9 mouse cellular contexts compared by ENCODE assay signal in the genomic region with DNA sequence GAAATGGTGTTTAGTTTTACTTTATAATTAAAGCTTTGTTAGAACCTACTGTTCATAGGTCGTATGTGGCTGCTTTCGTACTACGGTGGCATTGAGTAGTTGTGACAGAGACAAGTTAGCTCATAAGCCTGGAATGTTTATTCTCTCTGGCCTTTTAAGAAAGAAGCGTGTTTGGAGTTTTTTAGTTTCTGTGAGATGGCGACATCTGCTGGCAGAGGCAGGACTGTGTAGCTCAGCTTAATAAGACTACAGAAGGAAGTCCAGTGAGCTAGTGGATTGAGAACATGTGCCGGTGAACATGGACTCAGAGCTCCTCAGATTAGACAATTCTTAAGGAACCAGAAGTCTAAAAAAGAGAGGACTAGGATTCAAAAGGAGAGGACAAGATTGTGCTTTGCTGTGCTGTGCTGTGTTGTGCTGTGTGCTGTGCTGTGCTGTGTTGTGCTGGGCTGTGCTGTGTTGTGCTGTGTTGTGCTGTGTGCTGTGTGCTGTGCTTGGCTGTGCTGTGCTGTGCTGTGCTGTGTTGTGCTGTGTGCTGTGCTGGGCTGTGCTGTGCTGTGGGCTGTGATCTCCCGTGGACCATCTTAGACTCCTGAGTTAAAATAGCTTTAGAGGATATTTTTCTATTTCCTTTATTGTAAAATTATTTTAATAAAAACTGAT. TPM values are rescaled to one million over a fixed set of nuclear protein-coding genes. Genes with fewer than 3 reads are reported as not detected.
A peak's percentile ranks its signal among the peaks of the same experiment; 100 is the strongest.
DNase-seq lines count a peak whose midpoint lies in the region; ATAC-seq and TF ChIP-seq lines count a peak whose summit lies in the region.
"Had no signal": no experiment of that assay in that cellular context is flagged by ENCODE, and none has a peak within 500 bp of the region (broad histone marks: within the 10 kb centered on the region; RNA-seq: fewer than 3 reads in every experiment).

No protein-coding gene starts in this region.

- peak; percentile 50 for DNase-seq in Patski (ENCODE audit: low read depth, low spot score)
- DNase-seq in cerebellum, postnatal 14 days: peak; percentile 80 to 81
- peak; percentile 74 to 85 for DNase-seq in frontal cortex, postnatal 36 days (ENCODE audit: low spot score in 2 of 2)
- peak; percentile 88 for DNase-seq in hindbrain, embryonic 14.5 days (ENCODE audit: low spot score)
- peak; percentile 66 to 81 for DNase-seq in layer of hippocampus, postnatal 14 days (ENCODE audit: low spot score in 2 of 2)
- DNase-seq in lung, postnatal 14 days: peak; percentile 81
- DNase-seq in retina, postnatal 1 day: peak; percentile 89
- DNase-seq in urinary bladder, postnatal 10 days (ENCODE audit: low spot score): peak; percentile 26

- no peaks in the 10 kb centered on the region for H3K27me3 ChIP-seq in Patski
- H3K27me3 ChIP-seq in hindbrain, embryonic 14.5 days (ENCODE audit: control insufficient read depth, insufficient read depth, low read length): no peaks in the 10 kb centered on the region

- peaks cover 9% of the 10 kb centered on the region for H3K36me3 ChIP-seq in hindbrain, embryonic 14.5 days (replicated peaks; ENCODE audit: control insufficient read depth, insufficient read depth)

- no peak overlapping the region for H3K27ac ChIP-seq in hindbrain, embryonic 14.5 days

- no peak overlapping the region for H3K4me2 ChIP-seq in hindbrain, embryonic 14.5 days (replicated peaks)

- no peak overlapping the region for H3K9ac ChIP-seq in hindbrain, embryonic 14.5 days

- ATAC-seq in Patski: peak; percentile 87
- ATAC-seq in hindbrain, embryonic 14.5 days (ENCODE audit: low FRiP score): peak; percentile 59; the same call in 1 of the 2 replicates

- H3K9me3 ChIP-seq in hindbrain, embryonic 14.5 days (ENCODE audit: control insufficient read depth, low read length): no peaks in the 10 kb centered on the region

- CTCF ChIA-PET in Patski (lab: Charles Lee): interaction anchor here (0.7 to 4.2 kb wide), 22 partner anchors 11 to 508 kb away, joined by 3 to 40 read pairs (median 4); partner anchors contain the start of genes Ccdc14 and Ropn1

- no peak overlapping the region for H3K4me3 ChIP-seq in hindbrain, embryonic 14.5 days (replicated peaks; ENCODE audit: low read length)
- H3K4me3 ChIP-seq: myocyte had no signal

- peak; percentile 92 for TF ChIP-seq CTCF in Patski (IDR thresholded peaks at IDR 0.05)

- 26% methylated on average over 7 of the region's 7 CpGs for WGBS in hindbrain, embryonic 14.5 days

- no peaks in the 10 kb centered on the region for H3K4me1 ChIP-seq in hindbrain, embryonic 14.5 days (replicated peaks; ENCODE audit: control insufficient read depth, insufficient read depth, low read length)

- POLR2A ChIA-PET in Patski (lab: Charles Lee): no interaction called here

- in situ Hi-C loops in Patski (cut with MboI; ENCODE audit: low pct_unique_long_range_greater_than_20kb): loop anchor here (5.0 to 10.0 kb wide), 4 partner anchors 33 to 505 kb away; no protein-coding TSS in a partner anchor

RNA-seq across cellular contexts. Expression of gene Ccdc14, which starts 9.9 kb away (rescaled TPM):
- 5.6 TPM for polyA plus RNA-seq in Patski (2021)
- polyA plus RNA-seq in hindbrain, embryonic 14.5 days (2014; fragmentation: Nextera tagmentation; extraction: Ambion mirVana): 4.4 TPM in 2 replicates
- total RNA-seq in layer of hippocampus, postnatal 14 days (2021): 1 to 10 TPM; 2.8 to 3.2 TPM

RNA-seq across cellular contexts. Expression of gene Mylk, which starts 44.7 kb away (rescaled TPM):
- polyA plus RNA-seq in Patski (2021): 98.0 TPM
- 5.0 and 7.7 TPM in 2 replicates for polyA plus RNA-seq in hindbrain, embryonic 14.5 days (2014; fragmentation: Nextera tagmentation; extraction: Ambion mirVana)
- 10 to 100 TPM; 11.9 to 14.2 TPM for total RNA-seq in layer of hippocampus, postnatal 14 days (2021)

RNA-seq across cellular contexts. Expression of gene Ropn1, which starts 50.6 kb away (rescaled TPM):
- polyA plus RNA-seq in Patski (2021): not detected
- polyA plus RNA-seq in hindbrain, embryonic 14.5 days (2014; fragmentation: Nextera tagmentation; extraction: Ambion mirVana): 0.24 TPM in 1 of 2 replicates, not detected in the other
- not detected for total RNA-seq in layer of hippocampus, postnatal 14 days (2021)
- polyA plus RNA-seq: myocyte had no signal

Comparison
In these comparisons a context has a peak if more than half of its experiments do, and no peak if none do; other contexts are left out.
1. DNase-seq: peak in every context shown above with its lines; median percentile 89 in retina, postnatal 1 day; 88 in hindbrain, embryonic 14.5 days; 81 in lung, postnatal 14 days; 80 in cerebellum, postnatal 14 days; 80 in frontal cortex, postnatal 36 days; 74 in layer of hippocampus, postnatal 14 days; 50 in Patski; 26 in urinary bladder, postnatal 10 days.
2. RNA of gene Mylk, which starts 44.7 kb away (polyA plus RNA-seq): 98.0 TPM in Patski (single experiment); 5.0 to 7.7 TPM in hindbrain, embryonic 14.5 days; every median in the first group is over 10 times any median in the second.